Mouse (Mus musculus) left cerebral cortex, postnatal 36 days (tissue): Measurements from ENCODE around the gene Marc1. TPM values are rescaled to one million over a fixed set of nuclear protein-coding genes. Genes with fewer than 3 reads are reported as not detected.

Source experiments
- DNase-seq, 2 experiments: peaks; one replicate each; pipeline ENCODE4 v3.0.0; 2021 to 2022; ENCODE audit warnings: low spot score in 2 of 2, mixed read lengths in 1 of 2
- intact Hi-C: fragments of 180-260 bp; cut with DNase I; formaldehyde crosslinking; loops from one replicate; pipeline ENCODE4 v1.15.1; 2025
- total RNA-seq, 2 experiments: library from RNA; stranded (reverse); gene quantifications; 2 replicates each; pipeline ENCODE4 v1.2.3; 2021

Marc1 gene
- total RNA-seq, 2 experiments from 2014 or later, result 0.18 TPM; not detected in 1

GRCm38 (mm10) chr1:184827175-184827701 is 16.1 kb upstream of the Marc1 start:
- no peak for DNase-seq
- intact Hi-C loops, result loop anchor here (10.0 kb wide), 1 partner anchor 368 kb away; no protein-coding TSS in a partner anchor

GRCm38 (mm10) chr1:184825093-184825492 is 14.0 kb upstream of the Marc1 start:
- DNase-seq, result no peak
- intact Hi-C loops, result loop anchor here (2.0 to 10.0 kb wide), 2 partner anchors 20 to 370 kb away; no protein-coding TSS in a partner anchor

GRCm38 (mm10) chr1:184824439-184824851 is 13.3 kb upstream of the Marc1 start:
- peak; percentile 80 to 83 for DNase-seq
- intact Hi-C loops, result loop anchor here (2.0 to 10.0 kb wide), 3 partner anchors 20 to 370 kb away; no protein-coding TSS in a partner anchor

- intact Hi-C loops, result loop anchor here (5.0 to 10.0 kb wide), 2 partner anchors 70 to 372 kb away; no protein-coding TSS in a partner anchor
Observed at GRCm38 (mm10) chr1:184822678-184823077, 11.6 kb upstream of the Marc1 start.

GRCm38 (mm10) chr1:184817768-184818167 is 6.7 kb upstream of the Marc1 start:
- intact Hi-C loops, result no loop called here
- DNase-seq, result no peak

More at GRCm38 (mm10) chr1:184822678-184823077, 11.6 kb upstream of the Marc1 start:
- no peak for DNase-seq

- intact Hi-C loops, result no loop called here
Observed at GRCm38 (mm10) chr1:184811716-184812250, 670 bp upstream of the Marc1 start.

GRCm38 (mm10) chr1:184809578-184810001 is 1.5 kb downstream of the Marc1 start:
- intact Hi-C loops, result no loop called here
- no peak for DNase-seq

More at GRCm38 (mm10) chr1:184811716-184812250, 670 bp upstream of the Marc1 start:
- no peak for DNase-seq

- intact Hi-C loops, result no loop called here
- no peak for DNase-seq
Observed at GRCm38 (mm10) chr1:184808418-184809012, 2.6 kb downstream of the Marc1 start.

- DNase-seq, result no peak
- intact Hi-C loops, result no loop called here
Observed at GRCm38 (mm10) chr1:184807627-184808417, 3.3 kb downstream of the Marc1 start.

- intact Hi-C loops, result no loop called here
- DNase-seq, result no peak
Observed at GRCm38 (mm10) chr1:184807123-184807522, 4.0 kb downstream of the Marc1 start.

- DNase-seq, result no peak
- intact Hi-C loops, result no loop called here
Observed at GRCm38 (mm10) chr1:184805749-184806148, 5.4 kb downstream of the Marc1 start.

GRCm38 (mm10) chr1:184793163-184793876 is 17.8 kb downstream of the Marc1 start:
- intact Hi-C loops, result no loop called here

GRCm38 (mm10) chr1:184791109-184791508 is 20.0 kb downstream of the Marc1 start:
- DNase-seq, result no peak
- intact Hi-C loops, result no loop called here

More at GRCm38 (mm10) chr1:184793163-184793876, 17.8 kb downstream of the Marc1 start:
- DNase-seq, result no peak

- no peak for DNase-seq
- intact Hi-C loops, result no loop called here
Observed at GRCm38 (mm10) chr1:184786376-184787151, 24.5 kb downstream of the Marc1 start.

GRCm38 (mm10) chr1:184783641-184784040 is 27.5 kb downstream of the Marc1 start:
- intact Hi-C loops, result no loop called here
- no peak for DNase-seq

- intact Hi-C loops, result no loop called here
Observed at GRCm38 (mm10) chr1:184782161-184782513, 29.0 kb downstream of the Marc1 start.

GRCm38 (mm10) chr1:184781286-184782160 is 29.6 kb downstream of the Marc1 start:
- intact Hi-C loops, result no loop called here
- DNase-seq, result no peak

More at GRCm38 (mm10) chr1:184782161-184782513, 29.0 kb downstream of the Marc1 start:
- DNase-seq, result no peak

GRCm38 (mm10) chr1:184778157-184778556 is 33.0 kb downstream of the Marc1 start:
- DNase-seq, result no peak
- intact Hi-C loops, result loop anchor here (10.0 kb wide), 1 partner anchor 513 kb away; no protein-coding TSS in a partner anchor
